Mouse (Mus musculus): ENCODE results near the gene Bmpr2.

DNA sequence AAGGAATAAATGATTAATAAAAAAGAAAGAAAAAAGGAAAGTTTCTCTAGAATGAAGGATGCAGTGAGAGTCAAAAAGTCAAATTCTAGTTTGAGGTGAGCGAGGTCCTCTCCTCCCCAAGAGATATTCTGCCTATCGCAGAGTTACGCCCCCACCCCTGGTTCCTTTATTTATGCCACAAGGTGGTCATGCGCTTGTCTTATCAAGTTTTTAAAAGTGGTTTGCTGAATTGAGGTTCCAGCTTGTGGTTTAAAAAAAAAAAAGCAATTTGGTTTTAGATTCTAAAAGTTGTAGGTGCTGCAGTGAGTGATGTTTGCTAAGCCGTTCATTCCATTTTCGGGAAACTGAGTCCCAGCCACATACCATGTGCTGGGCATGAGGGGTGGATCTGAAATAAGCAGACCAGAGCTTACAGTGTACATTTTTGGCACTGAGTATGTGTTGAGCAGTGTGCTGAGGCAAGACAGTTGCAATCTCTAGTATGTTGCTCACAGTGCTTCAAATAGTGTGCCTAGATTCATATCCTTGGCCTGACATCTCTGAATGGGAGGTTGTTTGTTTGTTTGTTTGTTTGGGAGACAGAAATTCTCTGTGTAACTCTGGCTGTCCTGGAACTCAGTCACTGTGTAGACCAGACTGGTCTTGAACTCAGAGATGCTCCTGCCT, 141.6 kb downstream of the Bmpr2 start:
- TF ChIP-seq GATA1 (IDR thresholded peaks at IDR 0.05; ENCODE audit: borderline replicate concordance, low read length) (no peak), FLI1 (IDR thresholded peaks at IDR 0.05; ENCODE audit: low read length) (no peak)
